Mouse (Mus musculus) kidney, embryonic 16.5 days (tissue): ENCODE measurements at regions not wholly inside any gene's neighbourhood (a gene's known extent, or its start where the extent isn't known, plus 50 kb on each side); places are given as distances from the start of the nearest gene placed in this dataset.

Source experiments
- ATAC-seq: fragments of 200-750 bp; cut with Nextera tagmentation; 2 replicates; pipeline ENCODE4 v1.8.0; 2017; ENCODE audit warnings: moderate TSS enrichment; ENCODE audit not compliant: low FRiP score, low TSS enrichment
- H3K27ac ChIP-seq: fragments of 300-500 bp; sonication (generic); 2 replicates; pipeline ENCODE4 v1.5.1; 2014; ENCODE audit warnings: low read length
- H3K27me3 ChIP-seq: fragments of 300-500 bp; sonication (generic); 2 replicates; pipeline ENCODE4 v1.6.1; 2014; ENCODE audit warnings: low read length, control low read depth, mixed read lengths; ENCODE audit not compliant: insufficient read depth
- H3K36me3 ChIP-seq: fragments of 300-500 bp; sonication (generic); 2 replicates; pipeline ENCODE4 v1.6.1; 2014; ENCODE audit warnings: low read length, control low read depth, mixed read lengths; ENCODE audit not compliant: insufficient read depth
- H3K4me1 ChIP-seq: fragments of 300-500 bp; sonication (generic); 2 replicates; pipeline ENCODE4 v1.6.1; 2014; ENCODE audit warnings: low read length, control low read depth, mixed read lengths; ENCODE audit not compliant: insufficient read depth
- H3K4me2 ChIP-seq: fragments of 300-500 bp; sonication (generic); replicated peaks from 2 replicates; pipeline ENCODE4 v1.6.1; 2014; ENCODE audit warnings: low read depth, low read length
- H3K4me3 ChIP-seq: fragments of 300-500 bp; sonication (generic); 2 replicates; pipeline ENCODE4 v1.5.1; 2014; ENCODE audit warnings: mild to moderate bottlenecking, low read length
- H3K9ac ChIP-seq: fragments of 300-500 bp; sonication (generic); replicated peaks from 2 replicates; pipeline ENCODE4 v1.6.1; 2014; ENCODE audit warnings: low read length
- H3K9me3 ChIP-seq: fragments of 300-500 bp; sonication (generic); 2 replicates; pipeline ENCODE4 v1.6.1; 2016; ENCODE audit warnings: low read length, control low read depth
- WGBS: fragments of 180-500 bp; shearing (Covaris S2); extraction: QIAGEN DNeasy Blood & Tissue Kit; methylation state at CpG from one replicate; pipeline ENCODE4 v1.1.7; 2014; 5-methylcytosine and 5-hydroxymethylcytosine counted together

GRCm38 (mm10) chr4:55672288-55672687 is 140.0 kb upstream of the Klf4 start:
- H3K4me2 ChIP-seq = no peak overlapping the region
- H3K27ac ChIP-seq = no peak overlapping the region
- H3K36me3 ChIP-seq = no peaks in the 10 kb centered on the region
- H3K9me3 ChIP-seq = no peaks in the 10 kb centered on the region
- H3K4me1 ChIP-seq = no peaks in the 10 kb centered on the region
- H3K27me3 ChIP-seq = no peaks in the 10 kb centered on the region
- ATAC-seq = peak; percentile 49; the same call in 1 of the 2 replicates
- H3K4me3 ChIP-seq = no peak overlapping the region
- WGBS = 38% methylated on average over 6 of the region's 6 CpGs
- H3K9ac ChIP-seq = no peak overlapping the region

GRCm38 (mm10) chr4:55670258-55670657 is 138.0 kb upstream of the Klf4 start:
- Histone ChIP-seq H3K9me3 (no peaks in the 10 kb centered on the region), H3K27me3 (no peaks in the 10 kb centered on the region), H3K9ac (no peak overlapping the region), H3K36me3 (no peaks in the 10 kb centered on the region), H3K4me1 (no peaks in the 10 kb centered on the region), H3K4me2 (no peak overlapping the region), H3K4me3 (no peak overlapping the region), H3K27ac (no peak overlapping the region)
- 74% methylated on average over 4 of the region's 4 CpGs for WGBS
- no peak for ATAC-seq

DNA sequence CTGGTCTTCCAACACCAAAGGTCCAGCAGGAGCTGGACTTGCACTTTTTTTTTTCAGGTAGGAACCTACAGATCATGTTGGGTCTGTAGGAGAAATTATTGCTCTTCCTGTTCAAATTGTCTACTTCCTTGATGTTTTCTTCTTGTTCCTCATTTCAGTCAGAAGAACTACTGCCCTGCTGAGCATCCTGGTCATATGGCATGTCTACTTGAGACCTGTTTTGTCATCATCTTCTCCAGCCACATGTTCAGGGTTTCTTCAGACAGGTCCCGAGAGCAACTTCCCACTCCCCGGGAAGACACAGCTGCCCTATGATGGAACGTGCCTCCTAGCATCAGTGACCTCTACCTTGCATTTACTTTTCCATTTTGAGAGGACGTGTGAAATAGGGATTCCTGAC is 132.6 kb upstream of the Klf4 start:
- Histone ChIP-seq H3K4me1 (0 out of 2 replicates have a peak, but pooled peaks cover 6% of the 10 kb centered on the region), H3K27ac (no peak overlapping the region), H3K27me3 (no peaks in the 10 kb centered on the region), H3K9ac (no peak overlapping the region), H3K4me3 (no peak overlapping the region), H3K36me3 (no peaks in the 10 kb centered on the region), H3K9me3 (no peaks in the 10 kb centered on the region), H3K4me2 (no peak overlapping the region)
- WGBS = 81% methylated on average over 4 of the region's 4 CpGs
- ATAC-seq = no peak

- WGBS = 9% methylated on average over 5 of the region's 5 CpGs
- Histone ChIP-seq H3K9me3 (no peaks in the 10 kb centered on the region), H3K4me2 (no peak overlapping the region), H3K4me3 (no peak overlapping the region), H3K4me1 (0 out of 2 replicates have a peak, but pooled peaks cover 6% of the 10 kb centered on the region), H3K27ac (no peak overlapping the region), H3K27me3 (no peaks in the 10 kb centered on the region), H3K36me3 (no peaks in the 10 kb centered on the region), H3K9ac (no peak overlapping the region)
- peak; percentile 12; the same call in 1 of the 2 replicates for ATAC-seq
These were observed 131.6 kb upstream of the Klf4 start for GRCm38 (mm10) chr4:55663856-55664255.

GRCm38 (mm10) chr4:55662041-55662440 is 129.8 kb upstream of the Klf4 start:
- Histone ChIP-seq H3K27me3 (no peaks in the 10 kb centered on the region), H3K36me3 (no peaks in the 10 kb centered on the region), H3K27ac (no peak overlapping the region), H3K4me2 (no peak overlapping the region), H3K4me3 (no peak overlapping the region), H3K4me1 (0 out of 2 replicates have a peak, but pooled peaks cover 6% of the 10 kb centered on the region), H3K9ac (no peak overlapping the region), H3K9me3 (no peaks in the 10 kb centered on the region)
- 57% methylated on average over 5 of the region's 5 CpGs for WGBS
- no peak for ATAC-seq

DNA sequence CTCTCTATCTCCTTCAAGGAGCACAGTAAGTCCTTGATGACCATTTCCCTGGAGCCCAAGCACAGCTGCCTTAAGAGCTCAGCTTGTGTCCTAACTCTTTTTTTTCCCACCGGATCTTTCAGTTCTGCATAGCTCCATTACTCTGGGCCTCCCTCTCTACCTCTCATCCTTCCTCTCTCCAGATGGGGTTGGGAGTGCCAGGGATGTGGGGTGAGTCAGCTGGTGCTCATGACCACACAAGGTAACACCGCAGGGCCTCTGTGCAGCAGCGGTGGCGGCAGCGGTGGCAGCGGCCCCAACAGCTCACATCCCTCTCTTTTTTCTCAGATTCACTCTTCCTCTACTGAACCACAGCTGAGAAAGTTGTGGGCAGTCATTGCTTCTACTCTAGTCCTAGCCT is 126.6 kb upstream of the Klf4 start:
- no peak overlapping the region for H3K4me3 ChIP-seq
- H3K27ac ChIP-seq = no peak overlapping the region
- no peak for ATAC-seq
- H3K9ac ChIP-seq = no peak overlapping the region
- H3K27me3 ChIP-seq = no peaks in the 10 kb centered on the region
- H3K36me3 ChIP-seq = no peaks in the 10 kb centered on the region
- no peaks in the 10 kb centered on the region for H3K9me3 ChIP-seq
- H3K4me1 ChIP-seq = 0 out of 2 replicates have a peak, but pooled peaks cover 6% of the 10 kb centered on the region
- no peak overlapping the region for H3K4me2 ChIP-seq
- WGBS = 92% methylated on average over 5 of the region's 6 CpGs

GRCm38 (mm10) chr4:55655329-55655728 is 123.1 kb upstream of the Klf4 start:
- no peak overlapping the region for H3K27ac ChIP-seq
- no peak overlapping the region for H3K9ac ChIP-seq
- ATAC-seq = no peak
- H3K4me3 ChIP-seq = no peak overlapping the region
- H3K27me3 ChIP-seq = no peaks in the 10 kb centered on the region
- H3K4me2 ChIP-seq = no peak overlapping the region
- no peaks in the 10 kb centered on the region for H3K9me3 ChIP-seq
- 88% methylated on average over 2 of the region's 2 CpGs for WGBS
- H3K4me1 ChIP-seq = peaks cover 7% of the 10 kb centered on the region
- no peaks in the 10 kb centered on the region for H3K36me3 ChIP-seq

GRCm38 (mm10) chr4:55652628-55653027 is 120.4 kb upstream of the Klf4 start:
- Histone ChIP-seq H3K9me3 (no peaks in the 10 kb centered on the region), H3K27me3 (no peaks in the 10 kb centered on the region), H3K4me3 (no peak overlapping the region), H3K4me2 (peak overlapping the region; percentile 91; the same call in 1 of the 2 replicates), H3K36me3 (no peaks in the 10 kb centered on the region), H3K27ac (no peak overlapping the region), H3K4me1 (peaks cover 9% of the 10 kb centered on the region), H3K9ac (no peak overlapping the region)
- WGBS = 87% methylated on average over 5 of the region's 5 CpGs
- no peak for ATAC-seq

- Histone ChIP-seq H3K36me3 (no peaks in the 10 kb centered on the region), H3K4me2 (peak overlapping the region; percentile 91), H3K9me3 (no peaks in the 10 kb centered on the region), H3K27me3 (no peaks in the 10 kb centered on the region), H3K4me1 (peaks cover 9% of the 10 kb centered on the region), H3K27ac (peak overlapping the region; percentile 95), H3K9ac (peak overlapping the region; percentile 79), H3K4me3 (peak overlapping the region; percentile 67)
- 14% methylated on average over 11 of the region's 12 CpGs for WGBS
- 0 out of 2 replicates have a peak, but pooled peaks have one; percentile 21 for ATAC-seq
These were observed 119.6 kb upstream of the Klf4 start for GRCm38 (mm10) chr4:55651811-55652410.

DNA sequence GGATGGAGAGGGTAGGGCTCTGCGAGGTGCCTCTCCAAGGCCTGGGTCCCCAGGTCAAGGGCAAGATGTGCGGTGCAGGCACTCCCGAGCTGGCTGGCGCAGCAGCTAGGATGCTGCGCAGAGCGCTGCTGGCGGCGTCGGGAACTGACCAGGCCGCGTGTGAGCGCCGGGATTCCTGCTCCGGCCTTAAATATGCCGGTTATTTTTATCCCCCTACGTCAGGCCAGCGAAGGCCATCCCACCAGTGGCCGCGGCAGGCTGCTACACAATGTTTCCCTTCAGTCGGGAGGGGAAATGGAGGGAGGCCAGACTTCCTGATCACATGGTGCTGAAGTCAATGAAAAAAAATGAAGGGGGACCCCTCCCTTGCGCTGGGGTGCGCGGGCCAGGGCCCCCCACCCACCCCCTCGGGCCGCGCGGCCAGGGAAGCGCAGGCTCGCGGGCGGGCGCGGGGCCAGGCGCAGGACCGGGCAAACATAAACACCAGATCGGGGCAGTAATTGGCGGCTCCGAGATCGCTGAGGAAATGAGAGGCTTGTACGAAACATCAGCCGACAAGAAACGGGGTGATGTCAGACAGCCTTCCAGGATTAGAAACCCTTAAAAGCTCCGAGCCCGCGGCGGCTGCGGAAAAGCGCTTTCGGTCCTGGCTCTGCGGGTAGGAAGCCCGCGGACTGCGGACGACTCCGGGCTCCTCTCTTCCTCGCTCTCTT is 118.9 kb upstream of the Klf4 start:
- H3K4me3 ChIP-seq = peak overlapping the region; percentile 67
- peak; percentile 95 for ATAC-seq
- peaks cover 9% of the 10 kb centered on the region for H3K4me1 ChIP-seq
- no peaks in the 10 kb centered on the region for H3K9me3 ChIP-seq
- under 1% methylated on average over 56 of the region's 56 CpGs for WGBS
- peak overlapping the region; percentile 91 for H3K4me2 ChIP-seq
- peak overlapping the region; percentile 79 for H3K9ac ChIP-seq
- peak overlapping the region; percentile 95 for H3K27ac ChIP-seq
- H3K36me3 ChIP-seq = no peaks in the 10 kb centered on the region
- H3K27me3 ChIP-seq = no peaks in the 10 kb centered on the region
